Mouse (Mus musculus) cerebellum, postnatal 10 days (tissue): ENCODE results near the gene Gm17727.
"Not testable (repeated sequence)": the region's sequence is repeated elsewhere in the genome, so short reads cannot be mapped to it uniquely, and the experiment has no call there.

Experiments
- DNase-seq, 2 experiments: peaks; one replicate each; pipeline ENCODE4 v3.0.0; 2021; ENCODE audit warnings: mixed read lengths in 2 of 2

Gene Gm17727

GRCm38 (mm10) chr9:35778009-35778408 lies at the start of gene Gm17727:
Gm17727 (minus strand) TSS chr9:35778109.
- DNase-seq = no peak

- DNase-seq = not testable (repeated sequence)
Observed at GRCm38 (mm10) chr9:35817881-35818280, 40.0 kb upstream of the Gm17727 start.

GRCm38 (mm10) chr9:35798146-35798545 lies 20.2 kb upstream of the Gm17727 start:
- no peak for DNase-seq

- DNase-seq = no peak
Observed at GRCm38 (mm10) chr9:35790001-35790400, 12.1 kb upstream of the Gm17727 start, which contains the start of the genes Gm27235 and D730048I06Rik. Gm27235 (minus strand) TSS chr9:35790101. D730048I06Rik (minus strand) TSS chr9:35790112.

GRCm38 (mm10) chr9:35756843-35757242 lies 21.1 kb downstream of the Gm17727 start:
- no peak for DNase-seq

- DNase-seq = no peak
Observed at GRCm38 (mm10) chr9:35740749-35741148, 37.2 kb downstream of the Gm17727 start, which contains the start of gene Gm17677. Gm17677 (plus strand) TSS chr9:35741049.
